Mouse (Mus musculus): ENCODE results near the gene Ticam1. TPM values are rescaled to one million over a fixed set of nuclear protein-coding genes. Genes with fewer than 3 reads are reported as not detected.

Gene Ticam1
- polyA plus RNA-seq (2015; fragmentation: Nextera tagmentation; extraction: Ambion mirVana) = 2.5 and 3.0 TPM in 2 replicates

- peak; percentile 77 for DNase-seq (ENCODE audit: low spot score)
Observed at GRCm38 (mm10) chr17:56276643-56277566, at the start of gene Ticam1. Gene Ticam1 (minus strand): TSS chr17:56276786.

GRCm38 (mm10) chr17:56325450-56326152 is 49.0 kb upstream of the Ticam1 start, which contains the start of gene Kdm4b:
Gene Kdm4b (plus strand): TSS chr17:56326062.
- DNase-seq (ENCODE audit: low spot score) = peak; percentile 99

- no peak for DNase-seq (ENCODE audit: low spot score)
Observed at GRCm38 (mm10) chr17:56324419-56324818, 47.8 kb upstream of the Ticam1 start.

GRCm38 (mm10) chr17:56309191-56309945 is 32.8 kb upstream of the Ticam1 start:
- no peak for DNase-seq (ENCODE audit: low spot score)

- DNase-seq (ENCODE audit: low spot score) = no peak
Observed at GRCm38 (mm10) chr17:56308088-56308487, 31.5 kb upstream of the Ticam1 start.

- no peak for DNase-seq (ENCODE audit: low spot score)
Observed at GRCm38 (mm10) chr17:56305826-56306225, 29.2 kb upstream of the Ticam1 start.

- DNase-seq (ENCODE audit: low spot score) = no peak
Observed at GRCm38 (mm10) chr17:56305156-56305555, 28.6 kb upstream of the Ticam1 start.

GRCm38 (mm10) chr17:56304718-56305117 is 28.1 kb upstream of the Ticam1 start:
- DNase-seq (ENCODE audit: low spot score) = no peak

GRCm38 (mm10) chr17:56303847-56304586 is 27.4 kb upstream of the Ticam1 start:
- DNase-seq (ENCODE audit: low spot score) = peak; percentile 98

GRCm38 (mm10) chr17:56303160-56303846 is 26.7 kb upstream of the Ticam1 start, which contains the start of gene Uhrf1:
Gene Uhrf1 (plus strand): TSS chr17:56303321.
- peak; percentile 83 for DNase-seq (ENCODE audit: low spot score)

GRCm38 (mm10) chr17:56302363-56302996 is 25.9 kb upstream of the Ticam1 start:
- no peak for DNase-seq (ENCODE audit: low spot score)

GRCm38 (mm10) chr17:56300186-56300585 is 23.6 kb upstream of the Ticam1 start, which contains the start of gene Arrdc5:
Gene Arrdc5 (minus strand): TSS chr17:56300286.
- no peak for DNase-seq (ENCODE audit: low spot score)

GRCm38 (mm10) chr17:56298238-56298637 is 21.7 kb upstream of the Ticam1 start:
- no peak for DNase-seq (ENCODE audit: low spot score)

GRCm38 (mm10) chr17:56296201-56296600 is 19.6 kb upstream of the Ticam1 start:
- peak; percentile 62 for DNase-seq (ENCODE audit: low spot score)

GRCm38 (mm10) chr17:56294241-56294640 is 17.7 kb upstream of the Ticam1 start:
- no peak for DNase-seq (ENCODE audit: low spot score)

GRCm38 (mm10) chr17:56293291-56293690 is 16.7 kb upstream of the Ticam1 start:
- peak; percentile 89 for DNase-seq (ENCODE audit: low spot score)

GRCm38 (mm10) chr17:56292531-56293222 is 16.1 kb upstream of the Ticam1 start, which contains the start of gene Plin3:
Gene Plin3 (minus strand): TSS chr17:56292873.
- DNase-seq (ENCODE audit: low spot score) = no peak

- peak; percentile 48 for DNase-seq (ENCODE audit: low spot score)
Observed at GRCm38 (mm10) chr17:56291826-56292475, 15.4 kb upstream of the Ticam1 start.
